Mouse (Mus musculus) urinary bladder, adult 2 months (tissue): ENCODE results near the gene Rtraf. TPM values are rescaled to one million over a fixed set of nuclear protein-coding genes. Genes with fewer than 3 reads are reported as not detected.

Experiments
- polyA plus RNA-seq: library from polyadenylated mRNA; depleted of rRNA; stranded (reverse); fragments of >200 nt; gene quantifications from 2 replicates; pipeline ENCODE4 v1.2.3, GENCODE M21; 2012; rRNA removed

The Rtraf gene
- polyA plus RNA-seq, 1 experiment, result 109 TPM

Other genes with a start within 250 kb of the Rtraf start
- gene Gm2237, start 238.7 kb downstream of the Rtraf start, polyA plus RNA-seq, result 10.8 and 15.2 TPM in 2 replicates
- not detected in 2 replicates for gene Gm5458, start 221.2 kb downstream of the Rtraf start, polyA plus RNA-seq
- gene Nid2, start 72.6 kb downstream of the Rtraf start, polyA plus RNA-seq, result 9.0 and 12.6 TPM in 2 replicates
- gene Gng2, start 153.8 kb upstream of the Rtraf start, polyA plus RNA-seq, result 6.5 and 12.6 TPM in 2 replicates